Mouse (Mus musculus) MN1 (cell line): ENCODE data around the gene Cmah.
A peak's percentile ranks its signal among the peaks of the same experiment; 100 is the strongest.

Source experiments
- DNase-seq: peaks from one replicate; pipeline ENCODE4 v3.0.0-alpha.2; 2016; ENCODE audit warnings: low spot score

The Cmah gene

GRCm38 (mm10) chr13:24481615-24482295 lies 154.6 kb downstream of the Cmah start:
- peak; percentile 13 for DNase-seq

DNA sequence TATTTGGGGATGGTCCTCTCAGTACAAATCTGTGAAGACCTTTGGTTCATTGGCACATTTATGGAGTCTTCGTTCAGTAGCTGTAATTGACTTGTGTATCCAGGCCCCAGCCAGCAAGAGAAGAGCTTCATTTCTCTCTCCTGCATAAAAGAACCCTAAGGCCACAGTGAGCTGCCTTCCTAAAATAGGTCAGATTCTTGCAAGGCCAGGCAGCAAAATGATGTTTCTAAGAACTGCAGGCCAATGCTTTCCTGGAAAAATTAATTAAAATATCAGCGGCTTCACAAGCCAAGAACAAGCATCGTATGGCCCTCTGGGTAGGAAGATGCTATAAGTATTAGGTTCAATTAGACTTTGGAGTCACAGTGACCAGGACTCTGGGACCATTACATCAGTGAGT lies 156.5 kb downstream of the Cmah start:
- DNase-seq: no peak

GRCm38 (mm10) chr13:24484811-24485210 lies 157.6 kb downstream of the Cmah start:
- DNase-seq: no peak

DNA sequence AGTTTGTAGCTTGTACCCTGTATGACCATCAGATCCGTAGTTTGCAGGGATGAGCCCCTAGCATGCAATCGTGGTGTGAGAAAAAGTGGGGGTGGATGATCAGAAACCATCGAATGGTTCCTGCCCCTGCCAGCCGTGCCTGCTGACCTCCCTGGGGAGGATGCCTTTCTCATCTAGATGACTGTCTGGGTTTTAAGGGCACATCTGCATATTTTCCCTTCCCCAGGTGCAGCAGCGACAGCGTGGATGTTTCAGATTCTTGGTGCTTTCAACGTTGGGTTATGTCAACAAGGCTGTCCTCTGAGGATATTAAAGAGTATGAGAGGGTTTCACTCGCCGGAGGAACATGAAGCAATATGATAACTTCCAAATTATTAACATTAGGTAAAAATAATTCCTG lies 158.8 kb downstream of the Cmah start:
- no peak for DNase-seq

GRCm38 (mm10) chr13:24486403-24486802 lies 159.2 kb downstream of the Cmah start:
- no peak for DNase-seq

GRCm38 (mm10) chr13:24487061-24487460 lies 159.9 kb downstream of the Cmah start:
- no peak for DNase-seq

- no peak for DNase-seq
These were observed 160.3 kb downstream of the Cmah start for GRCm38 (mm10) chr13:24487546-24487945.

DNA sequence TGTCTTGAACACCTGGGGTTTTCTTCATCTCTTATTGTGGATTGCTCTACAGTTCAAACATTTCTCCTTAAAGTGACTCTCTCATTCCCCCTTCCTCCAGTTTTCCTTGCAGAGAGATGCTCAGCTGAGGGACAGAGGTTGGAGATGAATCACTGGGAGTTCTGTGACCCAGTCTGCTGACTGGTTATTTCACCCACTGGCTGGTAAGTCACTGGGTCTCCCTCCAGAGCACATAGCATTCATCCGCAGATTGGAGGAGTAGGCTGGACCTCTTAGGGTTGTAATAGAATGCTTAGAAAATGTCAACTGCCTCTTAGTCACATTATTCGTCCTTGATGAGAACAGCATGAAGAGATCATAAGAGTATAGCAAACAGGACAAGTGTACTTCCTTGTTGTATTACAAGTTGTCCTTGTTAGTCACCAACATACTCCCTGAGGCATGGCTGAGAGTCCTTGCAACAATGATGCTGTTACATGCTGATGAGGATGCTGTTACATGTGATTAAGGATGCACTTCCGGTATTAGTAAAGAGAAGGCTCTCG lies 161.4 kb downstream of the Cmah start:
- no peak for DNase-seq

DNA sequence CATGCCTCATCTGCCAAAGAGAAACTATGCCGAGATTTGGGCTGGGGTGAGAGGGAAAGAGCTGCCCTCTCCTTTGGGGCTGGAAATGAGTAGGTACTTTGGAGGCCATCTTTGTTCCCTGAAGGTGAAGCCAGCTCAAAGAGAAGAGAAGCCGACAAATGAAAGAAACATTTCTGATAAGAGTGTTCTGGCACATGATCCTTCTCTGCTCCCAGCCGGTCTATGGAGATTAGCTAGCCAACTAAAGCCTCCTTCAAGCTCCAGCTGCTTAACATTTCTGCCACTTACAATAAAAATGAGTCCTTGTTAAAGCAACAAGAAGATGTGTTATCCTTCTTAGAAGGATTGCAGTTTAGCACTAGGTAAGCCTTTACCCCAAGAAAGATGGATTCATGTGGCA lies 162.3 kb downstream of the Cmah start:
- DNase-seq: no peak

DNA sequence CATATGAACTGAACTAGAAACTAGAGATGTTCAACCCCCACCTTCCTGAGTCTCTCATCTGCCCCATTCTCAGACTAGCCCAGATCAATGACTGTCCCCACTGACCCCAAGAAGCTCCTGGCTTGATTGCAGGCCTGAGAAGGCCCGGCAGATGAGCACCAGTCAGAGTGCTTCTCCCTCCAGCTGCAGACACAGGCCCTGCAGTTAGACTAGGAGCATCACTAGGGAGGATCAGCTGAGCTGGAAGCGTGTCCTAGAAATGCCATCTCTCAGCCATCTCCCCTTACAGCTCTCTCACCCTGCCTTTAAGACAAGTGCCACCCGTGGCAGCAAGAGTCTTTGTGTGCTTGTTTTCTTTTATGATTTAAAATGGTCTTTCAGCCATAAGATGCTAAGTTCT lies 162.8 kb downstream of the Cmah start:
- DNase-seq: no peak

DNA sequence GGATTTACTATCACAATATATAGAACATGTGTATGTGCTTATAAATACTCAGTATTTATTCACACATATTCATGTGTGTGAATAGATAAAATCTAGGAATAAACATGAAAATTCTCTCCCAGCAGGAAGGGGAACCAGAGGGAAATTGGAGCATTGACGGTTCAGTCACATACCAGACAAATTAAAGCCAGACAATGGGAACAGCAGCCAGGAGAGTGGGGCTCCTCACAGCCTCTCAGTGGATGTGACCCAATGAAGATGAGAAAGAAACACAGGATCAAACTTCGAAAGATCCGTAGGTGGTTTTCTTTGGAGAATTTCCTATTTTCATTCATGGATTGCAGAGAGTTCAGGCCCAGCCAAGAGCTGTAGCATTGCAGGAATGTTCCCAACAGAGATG lies 163.9 kb downstream of the Cmah start:
- no peak for DNase-seq

- DNase-seq: no peak
These were observed 166.6 kb downstream of the Cmah start for GRCm38 (mm10) chr13:24493784-24494183.

GRCm38 (mm10) chr13:24496353-24496752 lies 169.1 kb downstream of the Cmah start:
- DNase-seq: no peak

- DNase-seq: no peak
These were observed 169.8 kb downstream of the Cmah start for GRCm38 (mm10) chr13:24497001-24497400.

DNA sequence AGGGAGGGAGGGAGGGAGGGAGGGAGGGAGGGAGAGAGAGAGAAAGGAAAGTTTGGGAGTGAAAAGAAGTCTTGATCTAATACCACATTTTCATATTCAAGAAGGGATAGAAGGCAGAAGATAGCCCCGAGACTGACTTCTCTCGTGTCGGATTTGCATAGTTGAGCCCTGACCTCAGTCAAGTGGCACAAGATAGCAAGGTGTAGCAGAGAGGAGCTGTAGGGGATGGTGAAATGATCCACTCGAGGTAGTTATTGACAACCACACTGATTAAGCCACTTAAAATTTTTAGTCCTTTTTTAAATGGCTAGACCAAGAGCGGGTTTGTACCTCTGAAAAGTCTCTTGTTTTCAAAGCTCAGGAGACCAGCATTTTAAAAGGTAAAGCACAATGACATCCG lies 171.1 kb downstream of the Cmah start:
- no peak for DNase-seq

DNA sequence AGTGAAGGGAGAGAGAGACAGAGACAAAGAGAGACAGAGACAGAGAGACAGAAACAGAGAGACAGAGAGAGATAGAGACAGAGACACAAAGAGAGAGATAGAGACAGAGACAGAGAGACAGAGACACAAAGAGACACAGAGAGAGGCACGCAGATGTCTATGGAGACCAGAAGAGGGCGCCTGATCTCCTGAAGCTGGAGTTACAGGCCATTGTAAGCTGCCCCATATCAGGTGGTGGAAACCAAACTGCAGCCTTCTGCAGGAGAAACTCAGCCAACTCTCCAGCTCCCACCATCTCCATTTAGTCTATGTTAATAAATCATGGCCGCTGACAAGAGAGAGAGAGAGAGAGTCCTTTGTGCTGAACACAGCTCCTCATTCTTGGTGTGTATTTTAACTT lies 172.3 kb downstream of the Cmah start:
- no peak for DNase-seq

DNA sequence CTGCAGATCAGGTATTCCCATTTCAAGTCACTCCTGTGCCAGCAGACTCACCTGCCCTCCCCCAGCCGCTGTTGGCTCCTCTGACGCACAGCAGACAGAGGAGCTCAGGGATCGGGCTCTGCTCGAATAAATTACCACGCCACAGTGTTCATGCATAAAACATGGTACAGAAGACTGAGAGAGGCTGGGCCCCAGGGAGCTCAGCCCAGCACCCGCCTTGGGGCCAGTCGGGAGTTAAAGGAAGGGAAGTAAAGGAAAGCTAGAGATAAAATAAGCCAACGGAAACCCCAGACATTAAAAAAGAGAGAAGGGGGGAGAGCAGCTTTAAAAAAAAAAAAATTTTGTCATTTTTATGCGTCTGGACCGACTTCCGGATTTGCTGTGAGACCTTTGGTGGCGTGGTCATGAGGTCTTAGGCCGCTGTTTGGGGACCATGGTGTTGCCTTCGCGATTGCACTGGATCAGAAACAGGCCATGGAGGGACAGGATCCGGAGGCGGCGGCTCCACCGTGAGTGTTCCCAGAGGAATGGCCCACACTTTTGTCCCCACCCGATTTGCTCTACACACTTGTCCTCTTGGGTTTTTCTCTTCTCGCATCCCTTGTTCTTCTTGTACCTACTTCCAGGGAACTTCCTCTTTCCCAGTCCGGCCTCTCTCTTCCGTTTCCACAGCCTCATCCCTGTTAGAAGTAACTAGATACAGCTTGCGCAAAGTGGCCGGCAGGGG lies 174.1 kb downstream of the Cmah start:
- DNase-seq: no peak

- no peak for DNase-seq
These were observed 174.7 kb downstream of the Cmah start for GRCm38 (mm10) chr13:24501919-24502318.

- no peak for DNase-seq
These were observed 178.6 kb downstream of the Cmah start for GRCm38 (mm10) chr13:24505812-24506211.

DNA sequence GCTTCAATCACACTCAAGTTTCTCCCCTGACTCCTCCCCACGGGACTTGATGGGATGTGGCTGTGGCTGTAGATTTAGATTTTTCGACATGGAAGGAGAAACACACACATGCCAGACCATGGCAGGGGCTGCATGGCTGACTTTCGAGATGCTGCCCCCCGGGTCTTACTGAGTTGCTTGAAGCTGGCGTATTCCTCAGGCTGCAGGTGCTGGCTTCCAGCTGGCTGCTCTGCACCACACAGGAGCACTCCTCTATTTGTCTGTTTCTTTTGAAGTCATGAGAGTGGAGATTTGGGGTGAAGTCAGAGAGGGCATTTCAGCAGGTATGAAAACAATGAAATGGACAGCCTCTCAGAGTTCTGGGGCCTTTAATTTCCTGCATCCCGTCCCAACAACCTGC lies 180.0 kb downstream of the Cmah start:
- no peak for DNase-seq

- no peak for DNase-seq
These were observed 181.7 kb downstream of the Cmah start for GRCm38 (mm10) chr13:24508917-24509316.

DNA sequence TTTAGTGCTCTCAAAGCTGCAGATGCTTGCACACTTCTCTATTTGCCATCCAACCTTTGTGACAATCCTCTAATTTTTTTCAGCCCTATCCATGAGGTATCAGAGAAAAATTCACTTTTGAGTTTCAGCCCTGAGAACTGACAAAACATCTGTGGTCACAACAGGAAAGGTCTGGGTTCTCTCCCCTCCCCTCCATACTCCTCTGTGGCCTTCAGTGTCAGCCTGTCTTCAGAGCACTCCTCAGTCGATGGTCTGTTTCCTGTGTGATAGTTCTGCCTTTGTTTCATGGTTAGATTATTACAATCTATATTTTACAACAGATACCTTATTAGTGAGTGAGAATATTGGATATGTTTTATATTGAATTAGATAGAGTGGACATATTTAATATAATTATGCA lies 184.2 kb downstream of the Cmah start:
- no peak for DNase-seq

DNA sequence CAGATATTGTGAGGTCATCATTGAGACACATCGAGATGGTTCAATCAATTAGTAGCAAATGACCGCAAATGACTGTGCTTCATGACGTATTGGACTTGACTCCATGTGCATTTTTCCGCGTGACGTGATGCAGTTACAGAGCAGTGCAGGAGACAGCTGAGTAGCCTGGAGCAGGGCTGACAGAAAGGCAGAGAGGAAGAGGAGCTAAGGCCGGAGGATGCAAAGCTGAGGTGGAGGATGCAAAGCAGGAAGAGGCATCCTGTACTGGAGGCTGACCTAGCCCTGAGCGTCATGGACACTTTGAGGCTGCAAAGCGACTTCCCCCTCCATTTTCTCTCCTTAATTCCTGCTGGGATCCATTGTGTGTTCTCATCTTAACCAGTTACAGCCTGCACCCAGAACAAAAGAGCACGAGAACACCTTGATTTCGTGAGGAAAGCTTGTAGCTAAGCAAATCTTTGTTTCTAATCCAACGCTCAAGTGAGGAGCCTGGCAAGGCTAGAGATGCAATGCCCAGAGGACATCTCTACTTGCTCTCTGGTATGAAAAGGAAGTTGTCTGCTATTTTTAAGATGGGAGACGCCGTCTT lies 184.8 kb downstream of the Cmah start:
- no peak for DNase-seq
